Mouse (Mus musculus): ENCODE measurements around the gene 1700016K19Rik. TPM values are rescaled to one million over a fixed set of nuclear protein-coding genes. Genes with fewer than 3 reads are reported as not detected.

The 1700016K19Rik gene
- polyA plus RNA-seq (2017; shearing (Covaris generic)): not detected

DNA sequence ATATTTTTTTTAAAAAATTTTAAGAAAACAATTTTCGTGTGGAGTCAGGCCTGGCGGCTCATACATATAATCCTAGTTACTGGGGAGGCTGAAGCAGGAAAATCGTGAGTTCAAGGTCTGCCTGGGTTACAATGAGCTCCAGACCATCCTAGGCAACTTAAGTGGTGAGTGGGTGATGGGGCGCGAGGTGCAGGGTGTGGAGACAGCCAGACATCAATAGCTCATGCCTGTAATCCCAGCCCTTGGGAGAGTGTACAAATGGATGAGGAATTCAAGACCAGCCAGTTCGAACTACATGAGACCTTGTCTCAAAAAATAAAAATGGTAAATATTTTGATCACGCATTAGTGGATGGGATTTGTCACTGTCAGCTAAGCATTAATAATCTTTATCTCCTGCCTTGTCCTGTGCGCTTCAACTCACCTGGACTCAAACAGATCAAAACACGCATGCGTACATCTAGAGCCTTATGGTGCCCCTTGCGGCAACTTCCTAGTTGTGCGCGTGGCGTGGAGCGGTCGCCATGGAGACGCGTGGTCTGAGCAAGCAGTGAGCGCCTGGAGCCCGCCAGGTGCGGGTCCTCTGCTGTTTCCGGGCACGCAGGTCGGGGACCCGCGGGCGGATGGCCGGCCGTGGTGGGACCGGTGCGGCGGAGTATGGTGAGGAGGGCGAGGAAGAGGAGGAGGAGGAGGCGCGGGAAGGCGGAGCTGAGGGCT lies at the start of gene 1700016K19Rik:
Gene 1700016K19Rik, plus strand, starts transcription at position 473 of the 716 bp plus-strand sequence.

DNA sequence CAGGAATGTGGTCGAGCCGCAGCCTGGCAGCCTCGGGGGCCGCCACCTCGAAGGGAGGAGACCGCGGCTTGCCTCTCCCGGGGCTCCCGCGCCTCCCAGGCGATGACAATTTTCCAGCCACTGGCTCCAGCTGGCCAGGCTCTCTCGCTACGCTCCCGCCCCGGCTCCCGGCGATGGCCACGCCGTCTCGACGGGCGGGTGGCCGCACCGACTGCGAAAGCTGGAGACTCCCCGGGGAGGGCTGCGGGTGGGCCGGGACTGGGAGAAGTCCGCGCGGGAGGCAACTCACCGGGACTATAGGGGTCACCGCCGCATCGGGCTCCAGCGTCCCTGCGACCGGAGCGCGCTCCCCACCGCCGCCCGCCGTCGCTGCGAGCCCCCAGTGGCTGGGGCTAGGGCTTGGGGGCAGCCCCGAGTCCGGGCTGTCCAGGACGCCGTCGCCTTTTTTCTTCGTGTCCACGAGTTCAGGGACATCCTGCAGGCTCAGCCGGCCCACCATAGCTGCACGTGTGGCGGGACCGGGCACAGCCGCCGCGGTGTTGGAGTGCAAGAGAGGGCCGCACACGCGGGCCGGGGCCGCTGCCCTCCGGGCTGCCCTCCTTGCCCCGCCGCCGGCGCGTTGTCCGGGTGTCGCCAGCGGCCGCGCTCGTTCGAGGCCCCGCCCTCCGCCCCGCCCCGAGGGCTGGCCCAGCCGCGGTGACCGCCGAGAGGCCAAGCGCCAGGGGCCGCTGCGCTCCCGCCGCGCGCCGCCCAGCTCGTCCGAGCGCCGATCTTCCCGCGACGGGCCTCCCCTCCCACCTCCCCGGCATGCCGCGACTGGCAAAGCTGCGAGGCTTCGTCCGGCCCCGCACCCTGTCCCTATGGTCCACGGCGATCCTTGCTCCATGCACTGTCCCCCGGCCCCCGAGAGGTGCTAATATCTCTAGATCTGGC lies 27.7 kb downstream of the 1700016K19Rik start, which contains the start of gene Rflnb:
Gene Rflnb, minus strand, starts transcription at position 644 of the 933 bp plus-strand sequence.

Other genes starting within 250 kb of the 1700016K19Rik start
- 0.09 TPM for gene Doc2b, start 203.9 kb upstream of the 1700016K19Rik start, polyA plus RNA-seq (2017; shearing (Covaris generic))
- gene Rph3al, start 61.5 kb upstream of the 1700016K19Rik start, polyA plus RNA-seq (2017; shearing (Covaris generic)): 6.0 TPM
- 59.6 TPM for gene Rflnb, start 27.9 kb downstream of the 1700016K19Rik start, polyA plus RNA-seq (2017; shearing (Covaris generic))
- gene Vps53, start 179.7 kb downstream of the 1700016K19Rik start, polyA plus RNA-seq (2017; shearing (Covaris generic)): 37.0 TPM
- 2.0 TPM for gene Fam57a, start 179.8 kb downstream of the 1700016K19Rik start, polyA plus RNA-seq (2017; shearing (Covaris generic))
- not detected for gene Dbil5, start 217.7 kb downstream of the 1700016K19Rik start, polyA plus RNA-seq (2017; shearing (Covaris generic))
- 6.1 TPM for gene Gemin4, start 217.8 kb downstream of the 1700016K19Rik start, polyA plus RNA-seq (2017; shearing (Covaris generic))
- gene Mrm3, start 243.8 kb downstream of the 1700016K19Rik start, polyA plus RNA-seq (2017; shearing (Covaris generic)): 14.5 TPM
- gene Glod4, start 243.8 kb downstream of the 1700016K19Rik start, polyA plus RNA-seq (2017; shearing (Covaris generic)): 40.6 TPM

All from effector memory CD4-positive, alpha-beta T cell, adult 7 months (primary cell).